Comparison of ENCODE assay signal across 8 mouse cellular contexts in the genomic region with DNA sequence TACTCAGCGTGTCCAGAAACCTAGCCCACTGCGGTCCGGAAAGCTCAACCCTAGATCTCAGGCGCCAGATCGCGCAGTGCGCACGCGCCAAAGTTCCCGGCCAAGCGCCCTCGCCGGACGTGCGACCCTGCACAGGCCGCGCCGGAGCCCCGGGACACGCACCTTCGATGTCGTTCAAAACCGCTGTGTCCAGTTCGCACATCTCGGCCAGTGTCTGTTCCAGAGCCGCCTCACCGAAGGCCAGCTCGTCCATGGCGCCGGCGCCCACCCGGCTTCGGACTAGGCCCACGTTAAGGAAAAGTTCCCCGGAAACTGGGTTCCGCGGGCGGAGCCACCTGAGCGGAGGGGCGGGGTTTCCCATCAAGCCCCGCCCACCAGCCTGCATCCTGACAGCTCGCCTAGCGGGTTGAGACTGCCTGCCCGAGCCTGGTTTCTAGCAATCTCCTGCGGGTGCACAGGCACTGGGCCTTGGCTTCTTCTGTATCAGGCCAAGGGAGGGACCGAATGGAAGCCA. TPM values are rescaled to one million over a fixed set of nuclear protein-coding genes. Genes with fewer than 3 reads are reported as not detected.
DNase-seq lines count a peak whose midpoint lies in the region; ATAC-seq and TF ChIP-seq lines count a peak whose summit lies in the region.

No protein-coding gene starts in this region.

- under 1% methylated on average over 46 of the region's 46 CpGs for WGBS in forebrain, embryonic 15.5 days
- WGBS in neural tube, embryonic 14.5 days = under 1% methylated on average over 46 of the region's 46 CpGs

- no peaks in the 10 kb centered on the region for H3K27me3 ChIP-seq in forebrain, embryonic 15.5 days
- no peaks in the 10 kb centered on the region for H3K27me3 ChIP-seq in neural tube, embryonic 14.5 days (ENCODE audit: control insufficient read depth, insufficient read depth, low read length)
- H3K27me3 ChIP-seq in testis, adult 2 months (ENCODE audit: control insufficient read depth, insufficient read depth, low read length) = no peaks in the 10 kb centered on the region

- H3K9ac ChIP-seq in ES-E14 (ENCODE audit: insufficient read depth, low read depth, low read length, poor library complexity, severe bottlenecking) = peak overlapping the region; percentile 91
- peak overlapping the region; percentile 57 for H3K9ac ChIP-seq in forebrain, embryonic 15.5 days (replicated peaks)
- peak overlapping the region; percentile 46 for H3K9ac ChIP-seq in neural tube, embryonic 14.5 days (replicated peaks; ENCODE audit: low read depth, low read length)

- H3K4me3 ChIP-seq in ES-E14 (ENCODE audit: insufficient read depth in 1 of 2, low read depth in 1 of 2, low read length in 2 of 2, poor library complexity in 1 of 2, severe bottlenecking in 1 of 2) = peak overlapping the region; percentile 82 to 100
- H3K4me3 ChIP-seq in forebrain, embryonic 15.5 days = peak overlapping the region; percentile 79
- peak overlapping the region; percentile 59 for H3K4me3 ChIP-seq in neural tube, embryonic 14.5 days (ENCODE audit: low read depth, low read length)
- H3K4me3 ChIP-seq in testis, adult 2 months (ENCODE audit: control insufficient read depth, low read depth, low read length) = peak overlapping the region; percentile 95

- no peak overlapping the region for H3K27ac ChIP-seq in ES-E14 (ENCODE audit: insufficient read depth, low read depth, low read length, poor library complexity, severe bottlenecking)
- H3K27ac ChIP-seq in forebrain, embryonic 15.5 days (replicated peaks) = peak overlapping the region; percentile 71
- peak overlapping the region; percentile 60; the same call in 1 of the 2 replicates for H3K27ac ChIP-seq in neural tube, embryonic 14.5 days (ENCODE audit: low read depth, low read length)
- H3K27ac ChIP-seq in testis, adult 2 months (ENCODE audit: control insufficient read depth, insufficient read depth, low read depth, low read length) = peak overlapping the region; percentile 91

- H3K4me1 ChIP-seq in ES-E14 (ENCODE audit: control insufficient read depth in 2 of 2, insufficient read depth in 2 of 2, low read length in 2 of 2, poor library complexity in 1 of 2) = peaks cover 3 to 15% of the 10 kb centered on the region in 2 experiments; a peak in 3 of 4 replicates
- peaks cover 34% of the 10 kb centered on the region for H3K4me1 ChIP-seq in forebrain, embryonic 15.5 days
- H3K4me1 ChIP-seq in neural tube, embryonic 14.5 days (ENCODE audit: control insufficient read depth, insufficient read depth, low read length) = peaks cover 11% of the 10 kb centered on the region
- peaks cover 35% of the 10 kb centered on the region for H3K4me1 ChIP-seq in testis, adult 2 months (ENCODE audit: control insufficient read depth, insufficient read depth, low read length)

- in situ Hi-C loops in ES-E14 (cut with MboI; ENCODE audit: low sequenced_read_pairs in 2 of 2, unreplicated experiment in 2 of 2) = no loop called here

- peaks cover 10% of the 10 kb centered on the region; the same call in 1 of the 2 replicates for H3K36me3 ChIP-seq in ES-E14 (ENCODE audit: control insufficient read depth, insufficient read depth, low read length, poor library complexity, severe bottlenecking)
- no peaks in the 10 kb centered on the region for H3K36me3 ChIP-seq in forebrain, embryonic 15.5 days
- no peaks in the 10 kb centered on the region for H3K36me3 ChIP-seq in neural tube, embryonic 14.5 days (ENCODE audit: control insufficient read depth, insufficient read depth, low read length)
- H3K36me3 ChIP-seq in testis, adult 2 months (ENCODE audit: control insufficient read depth, insufficient read depth, low read length) = no peaks in the 10 kb centered on the region

- H3K4me2 ChIP-seq in forebrain, embryonic 15.5 days (replicated peaks) = peak overlapping the region; percentile 71
- H3K4me2 ChIP-seq in neural tube, embryonic 14.5 days (ENCODE audit: low read depth, low read length) = peak overlapping the region; percentile 66

- DNase-seq in ES-E14 (ENCODE audit: low read depth, low spot score) = peak; percentile 85
- peak; percentile 84 for DNase-seq in cerebellum, adult 11-12 months
- DNase-seq in heart, postnatal 25 days (ENCODE audit: low spot score) = peak; percentile 86
- peak; percentile 82 to 91 for DNase-seq in layer of hippocampus, adult 18-20 months (ENCODE audit: low spot score in 2 of 2)
- DNase-seq in lung, adult 18-20 months = peak; percentile 90 to 93

- TF ChIP-seq POLR2A in testis, adult 2 months (IDR thresholded peaks at IDR 0.05; ENCODE audit: control insufficient read depth, low read depth, low read length) = peak; percentile 64

- no peaks in the 10 kb centered on the region for H3K9me3 ChIP-seq in ES-E14 (ENCODE audit: control insufficient read depth, insufficient read depth, low read depth, low read length)
- H3K9me3 ChIP-seq in forebrain, embryonic 15.5 days = no peaks in the 10 kb centered on the region
- no peaks in the 10 kb centered on the region for H3K9me3 ChIP-seq in neural tube, embryonic 14.5 days (ENCODE audit: control insufficient read depth, low read length)

- ATAC-seq in forebrain, embryonic 15.5 days (replicated peaks) = peak; percentile 83
- ATAC-seq in neural tube, embryonic 14.5 days (ENCODE audit: low read depth) = peak; percentile 76

- intact Hi-C loops in heart, postnatal 25 days (cut with DNase I) = no loop called here

- TF ChIP-seq CTCF in testis, adult 2 months (IDR thresholded peaks at IDR 0.05; ENCODE audit: control insufficient read depth, insufficient read depth, insufficient replicate concordance, low read depth, low read length) = no peak

TF ChIP-seq in ES-E14, 5 proteins besides CTCF, POLR2A, EP300 and RAD21:
- no peak for TF ChIP-seq MAFK (IDR thresholded peaks at IDR 0.05; ENCODE audit: insufficient read depth, low read depth, low read length)
- TF ChIP-seq HCFC1 (IDR thresholded peaks at IDR 0.05; ENCODE audit: borderline replicate concordance, insufficient read depth, low read length) = 0 out of 2 replicates have a peak, but pooled peaks have one; percentile 34
- TF ChIP-seq ZNF384 (IDR thresholded peaks at IDR 0.05; ENCODE audit: low read depth, low read length) = no peak
- TF ChIP-seq CHD2 (IDR thresholded peaks at IDR 0.05; ENCODE audit: low read depth, low read length) = no peak
TF ChIP-seq in ES-E14: peak in this region for 1.

RNA-seq across cellular contexts. Expression of a gene that starts 2.0 kb away (rescaled TPM):
- total RNA-seq in ES-E14 (2012; rRNA removed) = 136 and 236 TPM in 2 replicates
- polyA plus RNA-seq in forebrain, embryonic 15.5 days (2015; fragmentation: Nextera tagmentation; extraction: Ambion mirVana) = 48.2 and 52.7 TPM in 2 replicates
- total RNA-seq in heart, postnatal 25 days (2021) = 10 to 100 TPM; 30.7 to 38.3 TPM
- total RNA-seq in layer of hippocampus, adult 18-20 months (2021) = 10 to 100 TPM; 73.9 to 80.4 TPM
- 38.5 and 41.3 TPM in 2 replicates for polyA plus RNA-seq in neural tube, embryonic 14.5 days (2014; fragmentation: Nextera tagmentation; extraction: Ambion mirVana)
- polyA plus RNA-seq in testis, adult 2 months (2012; rRNA removed) = 13.2 and 18.5 TPM in 2 replicates
